Mouse (Mus musculus) layer of hippocampus, adult 18-20 months (tissue): ENCODE measurements around the gene Zbtb8a. TPM values are rescaled to one million over a fixed set of nuclear protein-coding genes. Genes with fewer than 3 reads are reported as not detected.
"Not testable (repeated sequence)": the region's sequence is repeated elsewhere in the genome, so short reads cannot be mapped to it uniquely, and the experiment has no call there.

Experiments used
- DNase-seq, 2 experiments: peaks; one replicate each; pipeline ENCODE4 v3.0.0; 2022; ENCODE audit warnings: low spot score in 2 of 2
- total RNA-seq, 2 experiments: library from RNA; stranded (reverse); gene quantifications; 2 replicates each; pipeline ENCODE4 v1.2.3; 2021

The Zbtb8a gene
- total RNA-seq, 2 experiments from 2014 or later = 3.2 to 3.5 TPM

DNA sequence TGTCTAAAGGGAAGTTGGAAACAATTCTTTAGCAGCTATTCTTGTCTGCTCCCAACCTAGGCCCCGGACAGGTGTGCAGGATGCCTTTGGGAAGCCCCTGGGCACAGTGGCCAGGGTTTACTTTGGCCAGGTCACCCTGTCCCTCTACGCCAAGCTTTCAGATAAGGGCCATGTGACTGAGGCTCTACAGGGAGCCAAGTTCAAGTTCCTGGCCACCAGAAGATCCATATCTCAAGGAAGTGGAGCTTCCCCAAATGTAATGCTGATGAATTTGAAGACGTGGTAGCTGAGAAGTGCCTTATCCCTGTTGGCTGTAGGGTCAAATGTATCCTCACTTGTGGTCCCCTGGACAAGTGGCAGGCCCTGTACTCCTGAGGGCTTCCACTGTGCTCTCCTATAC, 1.9 kb upstream of the Zbtb8a start:
- no peak for DNase-seq

DNA sequence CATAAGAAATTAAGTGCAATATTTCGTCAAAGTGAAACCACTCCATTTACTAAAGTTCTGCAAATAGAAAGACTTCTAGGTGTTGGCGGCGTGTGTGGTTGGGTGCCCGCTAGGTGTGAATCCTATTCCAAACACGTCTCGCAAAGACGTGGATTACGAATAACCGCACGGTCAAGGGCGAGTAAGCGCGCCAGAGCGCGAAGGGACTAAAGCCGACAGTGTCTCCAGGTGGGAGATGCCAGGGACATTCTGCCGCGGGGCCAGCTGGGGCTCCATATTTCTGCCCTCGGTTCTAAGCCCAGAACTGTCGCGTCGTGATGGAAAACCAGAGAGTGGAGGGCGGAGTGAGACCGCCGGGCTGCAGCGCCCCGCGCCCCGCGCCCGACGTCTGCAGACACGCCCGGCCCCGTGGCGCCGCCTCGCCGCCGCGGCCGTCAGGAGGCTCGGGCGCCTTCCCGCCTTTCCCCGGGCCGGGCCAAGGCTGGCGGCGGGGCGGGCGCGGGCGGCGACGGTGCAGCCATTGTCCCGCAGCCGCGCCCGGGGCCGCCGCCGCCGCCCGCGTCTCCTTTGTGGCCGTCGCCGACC, 863 bp downstream of the Zbtb8a start:
- DNase-seq = peak; percentile 16 to 36

DNA sequence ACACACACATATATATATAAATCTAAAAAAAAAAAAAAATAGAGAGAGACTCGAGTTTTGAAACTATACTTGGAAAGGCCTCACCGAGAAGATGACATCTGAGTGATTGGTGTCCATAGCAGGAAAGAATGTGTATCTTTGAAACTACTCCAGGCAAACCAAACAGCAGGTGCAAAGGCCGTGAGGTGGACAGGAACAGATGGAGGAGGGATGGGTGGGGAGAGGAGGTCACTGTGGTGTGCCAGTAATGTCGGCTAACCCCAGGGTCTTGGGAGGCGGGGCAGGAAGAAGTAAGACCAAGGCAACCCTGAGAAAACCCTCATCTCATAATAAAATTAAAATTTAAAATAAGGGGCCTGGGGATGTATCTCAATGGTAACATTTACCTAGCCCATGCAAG, 2.1 kb downstream of the Zbtb8a start:
- no peak for DNase-seq

DNA sequence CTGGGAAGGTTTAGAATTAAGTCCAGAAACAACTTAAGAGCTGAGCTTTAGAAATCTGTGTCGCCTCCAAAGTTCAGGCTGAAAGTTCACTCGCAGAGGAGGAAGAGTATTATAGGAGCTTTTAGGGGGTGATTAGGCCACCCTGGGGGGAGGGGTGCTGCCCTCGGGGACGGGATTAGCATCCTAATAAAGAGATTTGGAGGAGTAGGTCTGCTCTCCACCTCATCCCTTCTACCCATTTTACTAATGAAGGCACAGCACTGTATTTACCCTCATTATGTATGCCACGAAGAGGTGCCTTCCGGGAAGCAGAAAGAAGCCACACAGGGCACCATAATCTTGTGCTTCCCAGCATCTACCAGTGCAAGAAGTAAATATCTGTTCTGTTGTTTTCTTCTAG, 2.9 kb downstream of the Zbtb8a start:
- DNase-seq = no peak

DNA sequence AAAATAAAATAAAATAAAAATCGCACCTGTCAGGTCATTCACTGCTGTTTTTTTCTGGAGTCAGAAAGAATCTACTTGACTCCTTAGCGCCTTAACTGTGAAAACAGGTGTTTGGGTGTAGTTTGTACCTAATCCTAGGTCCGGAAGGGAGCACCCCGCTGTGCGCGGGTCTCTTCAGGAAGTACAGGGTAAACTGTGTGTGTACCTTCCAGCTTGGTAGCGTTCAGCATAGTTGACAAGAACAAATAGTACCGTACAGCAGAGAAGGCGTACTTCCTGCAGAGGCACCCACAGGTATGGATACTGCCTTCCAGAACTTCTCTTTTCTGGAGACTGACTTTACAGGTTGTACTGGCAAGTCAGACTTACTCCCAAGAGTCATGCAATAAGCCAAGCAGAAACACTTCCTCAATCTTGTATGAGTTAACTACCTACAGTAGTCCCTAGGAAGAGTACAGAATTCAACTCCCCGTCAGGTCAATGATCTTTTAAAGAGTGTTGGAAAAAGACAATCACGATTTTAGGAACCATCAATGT, 3.6 kb downstream of the Zbtb8a start:
- no peak for DNase-seq

DNA sequence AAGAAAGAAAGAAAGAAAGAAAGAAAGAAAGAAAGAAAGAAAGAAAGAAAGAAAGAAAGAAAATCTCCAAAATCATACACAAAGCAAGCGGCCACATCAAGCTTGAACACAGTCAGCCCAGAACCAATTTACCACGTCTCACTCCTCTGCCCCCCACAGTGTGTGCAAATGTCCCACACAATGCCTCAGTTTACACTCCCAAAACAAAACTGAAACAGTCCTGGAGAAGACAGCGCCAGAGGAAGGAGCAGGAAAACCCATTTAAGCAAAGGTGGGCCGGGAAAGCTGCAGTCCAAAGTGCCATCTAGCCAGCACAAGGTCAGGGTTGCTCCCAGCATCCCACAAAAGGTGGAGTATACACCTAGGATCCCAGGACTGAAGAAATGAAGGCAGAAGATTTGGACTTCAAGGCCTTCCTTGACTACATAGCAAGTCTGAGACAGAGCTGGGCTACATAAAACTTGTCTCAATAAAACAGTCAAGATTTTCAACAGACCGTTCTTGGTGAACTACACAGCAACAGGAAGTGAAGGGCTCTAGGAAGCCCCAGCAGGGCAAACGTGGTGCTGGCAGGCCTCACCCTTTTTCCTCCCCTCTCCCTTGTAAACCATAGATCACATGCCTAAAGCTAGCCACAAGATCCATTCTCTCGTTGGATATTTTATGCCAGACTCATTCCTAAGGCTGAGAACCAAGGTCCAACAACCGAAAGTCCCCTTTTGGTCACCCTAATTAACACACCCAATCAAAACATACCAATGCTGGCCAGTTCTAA, 4.5 kb downstream of the Zbtb8a start:
- no peak for DNase-seq

DNA sequence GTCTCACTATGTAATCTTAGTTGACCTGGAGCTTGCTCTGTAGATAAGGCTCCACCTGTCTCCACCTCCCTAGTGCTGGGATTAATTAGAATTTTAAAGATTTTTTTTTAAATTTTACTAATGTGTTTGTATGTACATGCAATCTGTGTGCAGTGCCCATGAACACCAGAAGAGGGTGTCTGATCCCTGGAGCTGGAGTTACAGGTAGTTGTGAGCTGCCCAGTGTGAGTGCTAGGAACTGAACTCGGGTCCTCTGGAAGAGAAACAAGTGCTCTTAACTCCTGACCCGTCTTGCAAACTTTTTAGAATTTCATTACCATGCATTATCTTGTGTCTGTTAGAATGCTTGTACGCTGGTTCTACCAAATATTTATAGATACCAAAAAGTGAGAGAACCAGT, 6.5 kb downstream of the Zbtb8a start:
- DNase-seq = no peak

DNA sequence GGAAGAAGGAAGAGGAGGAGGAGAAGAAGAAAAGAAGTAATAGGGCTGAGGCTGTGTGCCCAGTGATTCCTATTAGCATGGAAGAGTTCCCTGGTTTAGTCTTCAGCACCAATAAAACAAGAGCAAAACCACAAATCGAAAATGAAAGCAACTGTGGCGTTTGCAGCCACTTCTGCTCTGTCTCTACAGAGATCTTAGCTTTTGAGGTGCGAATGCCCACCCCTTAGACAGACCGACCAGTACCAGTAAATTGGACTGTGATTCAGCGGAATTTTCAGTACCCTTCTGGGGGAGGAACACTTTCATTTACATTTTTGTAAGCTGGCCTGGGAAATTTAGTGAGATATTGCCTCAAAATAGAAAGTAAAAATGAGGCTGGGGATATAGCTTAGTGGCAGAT, 12.7 kb downstream of the Zbtb8a start:
- DNase-seq = no peak

DNA sequence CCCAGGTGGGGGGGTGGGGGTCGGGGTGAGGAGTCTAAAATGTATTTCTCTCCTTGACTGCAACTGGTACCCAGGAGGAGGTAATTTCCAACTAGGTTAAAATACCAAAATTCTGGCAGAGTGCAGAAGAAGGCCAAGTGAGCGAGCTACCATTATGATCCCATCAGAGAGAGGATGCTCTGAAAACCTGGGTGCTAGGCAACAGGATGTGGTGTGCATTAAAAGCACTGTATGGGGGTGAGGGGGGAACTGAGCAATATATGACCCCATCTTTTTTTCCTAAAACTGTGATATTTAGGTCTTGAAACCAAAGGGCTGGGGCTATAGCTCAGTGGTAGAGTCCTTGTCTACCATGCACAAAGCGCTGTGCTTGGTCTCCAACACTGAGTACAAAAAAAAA, 13.5 kb downstream of the Zbtb8a start:
- no peak for DNase-seq

DNA sequence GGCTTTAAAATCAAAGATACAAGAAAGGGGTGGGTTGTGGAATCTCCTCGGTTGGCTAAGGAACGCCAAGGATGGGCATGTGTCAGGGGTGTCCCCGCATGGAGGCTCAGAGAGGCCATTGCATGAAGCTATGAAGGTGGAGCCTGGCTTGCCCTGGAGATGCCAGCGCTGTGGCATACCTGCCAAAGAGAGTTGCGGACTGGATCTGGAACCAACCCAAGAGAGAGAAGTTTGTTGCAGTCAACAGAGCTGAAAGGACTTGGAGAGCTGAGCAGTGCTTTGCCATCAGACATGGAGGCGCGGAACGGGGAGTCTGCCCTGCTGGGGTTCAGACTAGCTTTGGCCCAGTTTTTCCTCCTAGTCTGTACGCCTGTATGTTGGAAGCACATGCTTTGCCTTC, 14.5 kb downstream of the Zbtb8a start:
- no peak for DNase-seq

DNA sequence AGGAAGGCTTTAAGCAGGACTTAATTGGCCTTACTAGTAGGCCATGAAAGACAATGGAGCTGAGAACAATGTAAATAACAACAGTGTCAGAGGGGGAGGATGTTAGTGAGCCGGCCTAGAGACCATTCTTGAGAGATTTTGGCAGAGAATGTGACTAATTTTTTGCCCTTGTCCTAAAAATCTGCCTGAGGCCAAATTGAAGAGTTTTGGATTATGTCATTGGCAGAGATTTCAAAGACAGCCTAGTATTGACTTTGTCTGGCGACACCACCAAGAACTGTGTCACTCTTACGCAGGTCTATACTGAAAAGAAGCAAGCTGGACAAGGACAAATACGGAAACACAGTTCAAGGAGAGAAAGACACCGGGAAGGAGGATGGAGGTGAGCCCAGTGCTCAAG, 15.1 kb downstream of the Zbtb8a start:
- no peak for DNase-seq

DNA sequence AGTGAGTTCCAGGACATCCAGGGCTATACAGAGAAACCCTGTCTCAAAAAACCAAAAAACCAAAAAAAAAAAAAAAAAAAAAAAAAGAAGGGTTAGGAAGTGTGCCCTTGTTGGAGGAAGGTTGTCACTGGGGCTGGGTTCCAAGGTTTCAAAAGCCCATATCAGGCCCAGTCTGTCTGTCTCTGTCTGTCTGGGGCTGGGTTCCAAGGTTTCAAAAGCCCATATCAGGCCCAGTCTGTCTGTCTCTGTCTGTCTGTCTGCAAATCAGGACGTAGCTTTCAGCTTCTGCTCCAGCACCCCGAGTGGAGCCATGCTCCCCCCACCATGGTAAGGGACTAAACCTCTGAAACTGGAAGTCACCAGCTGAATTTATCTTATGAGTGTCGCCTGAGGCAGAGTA, 15.7 kb downstream of the Zbtb8a start:
- DNase-seq = not testable (repeated sequence)

DNA sequence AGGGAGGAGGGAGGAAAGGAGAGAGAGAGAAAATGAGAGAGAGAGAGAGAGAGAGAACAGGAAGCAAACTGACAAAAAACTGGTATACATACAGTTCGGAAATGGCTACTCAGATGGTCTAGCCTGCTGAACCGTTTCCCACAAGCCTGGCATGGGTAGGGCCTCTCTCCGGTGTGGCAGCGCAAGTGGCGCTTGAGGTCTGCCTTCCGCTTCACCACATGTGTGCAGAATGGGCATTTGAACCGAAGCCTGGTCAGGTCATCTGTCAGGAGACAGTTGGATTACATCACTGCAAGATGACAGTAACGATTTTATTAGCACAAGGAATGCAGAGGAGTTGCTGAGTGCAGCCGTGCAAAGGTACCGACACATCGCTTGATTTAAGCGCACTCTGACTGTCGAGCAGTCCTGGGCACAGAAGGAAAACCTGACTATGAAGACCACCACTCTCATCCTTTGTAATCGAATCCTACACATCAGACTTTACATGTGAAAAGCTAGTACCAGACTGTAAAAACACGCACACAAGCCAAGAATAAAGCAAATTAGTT, 20.2 kb downstream of the Zbtb8a start:
- no peak for DNase-seq

DNA sequence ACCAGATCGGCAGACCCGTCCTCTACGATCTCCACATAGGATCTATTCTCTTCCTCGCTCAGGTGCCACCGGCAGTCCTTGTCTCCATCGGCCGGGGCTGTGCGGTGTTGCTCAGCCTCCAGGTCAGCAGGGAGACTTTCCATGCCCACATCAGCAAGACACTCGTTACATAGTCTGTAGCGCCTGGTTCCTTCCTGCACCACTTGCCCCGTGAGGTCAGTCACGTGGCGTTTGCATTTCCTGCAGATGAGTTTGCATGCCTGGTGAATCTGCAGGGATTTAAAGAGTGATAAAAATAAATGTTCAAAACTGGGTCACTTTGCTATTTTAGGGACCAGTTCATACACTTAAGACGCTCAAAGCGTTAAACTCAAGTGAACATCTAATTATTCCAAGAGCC, 23.7 kb downstream of the Zbtb8a start:
- no peak for DNase-seq

DNA sequence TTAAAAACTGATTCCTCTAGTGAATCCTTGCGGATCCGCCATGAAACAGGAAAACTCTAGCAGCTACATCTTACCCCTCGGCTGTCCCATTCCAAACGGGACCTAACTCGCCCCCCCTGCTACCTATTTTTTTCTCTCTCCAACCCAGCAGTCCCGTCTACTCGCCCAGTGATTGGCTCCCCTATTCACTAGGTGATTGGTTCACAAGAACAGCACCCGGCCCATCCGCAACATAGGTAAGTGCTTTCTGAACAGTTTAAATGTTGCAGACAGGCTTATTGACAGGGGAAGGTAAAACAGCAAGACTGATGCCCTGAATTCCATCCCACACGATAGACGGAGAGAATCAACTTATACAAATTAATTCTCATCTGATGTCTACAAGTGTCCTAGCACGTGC, 24.7 kb downstream of the Zbtb8a start:
- no peak for DNase-seq

DNA sequence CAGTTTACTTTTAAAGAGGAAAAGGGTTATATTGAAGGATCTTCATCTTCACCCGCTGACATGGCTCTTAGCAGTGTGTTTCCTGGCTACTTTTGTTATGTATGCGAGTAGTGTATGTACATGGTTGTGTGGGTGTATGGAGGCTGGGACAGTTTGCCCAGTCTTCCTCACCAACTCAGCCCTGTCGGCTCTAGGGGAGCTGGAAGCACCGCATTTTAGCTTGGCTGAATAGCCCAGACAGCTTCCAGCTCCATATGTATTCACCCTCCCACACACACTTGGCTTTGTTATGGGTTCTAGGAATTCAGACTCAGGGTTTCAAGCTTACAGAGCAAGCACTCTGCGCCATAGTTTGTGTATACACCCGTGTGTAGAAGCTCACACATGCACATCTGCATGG, 26.8 kb downstream of the Zbtb8a start:
- peak; percentile 54 to 80 for DNase-seq

DNA sequence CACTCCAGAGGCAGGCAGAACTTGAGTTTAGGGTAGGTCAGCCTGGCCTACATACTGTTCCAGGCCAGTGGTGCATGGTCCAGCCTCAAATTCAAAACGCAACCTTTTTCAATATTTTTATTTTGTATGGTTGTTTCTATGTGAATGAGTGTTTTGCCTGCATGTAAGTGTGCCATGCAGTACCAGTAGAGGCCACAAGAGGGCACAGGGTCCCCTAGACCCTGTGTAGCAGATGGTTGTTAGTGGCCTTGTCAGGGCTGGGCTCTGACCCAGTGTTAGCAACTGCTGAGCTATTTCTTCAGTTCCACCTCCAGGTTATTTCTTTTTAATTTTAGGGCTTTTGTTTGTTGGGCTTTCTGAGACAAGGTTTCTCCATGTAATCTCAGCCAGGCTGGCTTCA, 27.3 kb downstream of the Zbtb8a start:
- peak in 1 of 2 experiments; percentile 79 for DNase-seq

DNA sequence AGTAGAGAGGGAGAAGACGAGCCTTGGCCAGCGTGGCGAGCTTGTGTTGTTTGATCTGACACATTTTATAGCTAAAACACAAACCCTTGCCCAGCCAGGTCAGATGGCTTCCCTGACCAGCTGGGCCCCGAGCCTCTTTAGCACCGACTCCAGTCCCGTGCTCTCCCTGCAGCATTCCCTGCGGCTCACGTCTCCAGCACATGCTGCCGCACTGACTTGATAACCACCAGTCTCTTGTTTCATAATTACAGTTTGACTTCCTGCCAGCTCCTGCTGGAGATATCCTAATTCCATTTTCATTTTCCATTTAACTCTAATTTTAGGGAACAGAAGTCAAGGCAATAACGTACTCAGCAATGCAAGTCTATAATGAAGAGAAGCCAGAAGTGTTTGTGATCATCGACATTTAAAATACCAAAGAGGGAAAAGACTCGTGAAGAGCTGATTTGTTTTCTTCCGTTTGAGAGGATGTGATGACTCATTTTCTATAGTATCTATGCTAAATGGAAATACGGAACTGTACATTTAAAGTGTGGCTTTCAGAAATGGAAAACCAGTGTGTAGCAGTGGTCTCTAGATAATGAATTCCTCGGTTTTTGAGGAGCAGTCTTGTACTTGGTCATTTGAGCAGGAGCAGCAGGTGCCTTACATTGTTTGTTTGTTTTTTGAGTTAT, 31.3 kb downstream of the Zbtb8a start:
- peak; percentile 54 to 79 for DNase-seq

DNA sequence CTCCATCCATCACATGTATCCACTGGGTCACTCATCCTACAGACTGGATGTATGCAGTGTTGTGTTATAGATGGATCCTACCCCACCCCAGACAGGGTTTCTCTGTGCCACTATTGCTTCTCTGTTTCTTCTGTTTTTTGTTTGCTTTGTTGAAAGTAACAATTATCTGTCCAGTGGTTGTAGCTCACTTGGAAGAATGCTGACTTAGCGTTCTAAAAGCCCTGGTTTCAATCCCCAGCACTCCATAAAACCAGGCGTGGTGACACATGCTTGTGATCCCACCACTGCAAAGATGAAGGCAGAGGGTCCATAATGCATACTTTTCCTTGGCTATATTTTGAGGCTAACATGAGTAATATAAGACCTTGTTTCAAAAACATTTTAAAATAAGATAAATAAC, 35.2 kb downstream of the Zbtb8a start:
- DNase-seq = no peak

DNA sequence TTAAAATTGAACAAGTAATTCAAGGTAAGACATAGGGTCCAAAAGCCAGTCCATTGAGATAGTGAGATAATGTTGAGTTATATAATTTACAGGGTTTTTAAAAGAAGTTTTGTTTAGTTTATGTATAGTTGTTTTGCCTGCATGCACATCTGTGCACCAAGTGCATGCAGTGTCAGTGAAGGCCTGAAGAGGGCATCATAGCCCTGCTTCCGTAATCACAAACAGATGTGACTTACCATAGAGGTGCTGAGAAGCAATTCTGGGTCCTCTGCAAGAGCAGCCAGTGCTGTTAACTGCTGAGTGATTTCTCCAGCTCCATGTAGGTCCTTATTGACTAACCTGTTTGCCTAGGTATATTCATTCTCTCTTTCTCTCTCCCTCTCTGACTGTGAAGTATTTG, 36.0 kb downstream of the Zbtb8a start:
- DNase-seq = no peak

DNA sequence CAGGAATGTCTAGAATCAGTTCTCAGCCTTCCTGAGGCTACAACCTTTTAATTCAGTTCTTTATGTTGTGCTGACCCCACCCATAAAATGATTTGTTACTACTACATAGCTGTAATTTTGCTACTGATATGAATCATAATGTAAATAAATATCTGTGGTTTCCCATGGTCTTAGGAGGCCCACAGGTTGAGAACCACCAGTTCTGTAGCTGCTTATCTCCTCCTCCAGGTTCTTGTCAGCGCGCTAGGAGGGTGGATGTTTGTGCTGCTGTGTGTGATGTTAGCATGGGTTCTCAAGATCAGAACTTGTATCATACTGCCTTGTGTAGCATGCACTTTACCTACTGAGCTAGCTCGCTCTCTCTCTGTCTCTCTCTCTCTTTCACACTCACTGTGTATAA, 38.2 kb downstream of the Zbtb8a start:
- DNase-seq = no peak

DNA sequence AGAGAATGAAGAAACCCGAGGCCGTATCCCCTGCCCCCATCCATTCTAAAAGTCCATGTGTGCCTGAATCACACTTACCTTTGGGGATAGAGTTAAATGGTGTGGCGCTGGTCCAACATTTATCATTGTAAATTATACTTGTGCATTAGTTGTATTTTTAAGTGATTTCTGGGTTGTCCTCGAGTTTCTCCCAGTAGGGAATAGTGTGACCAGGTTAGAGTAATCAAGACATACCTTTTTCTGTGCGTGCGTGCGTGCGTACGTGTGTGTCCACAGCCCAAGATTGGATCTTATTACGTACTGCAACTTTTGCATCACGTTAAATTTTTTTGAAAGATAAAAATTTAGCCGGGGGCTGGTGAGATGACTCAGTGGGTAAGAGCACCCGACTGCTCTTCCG, 41.6 kb downstream of the Zbtb8a start:
- DNase-seq = no peak
